Mouse (Mus musculus) CH12.LX (cell line): ENCODE measurements around the gene Tmem119.

ENCODE experiments used
- CHD2 ChIP-seq: IDR thresholded peaks from 2 replicates; pipeline ENCODE4 v1.6.1; 2011; ENCODE audit warnings: low read length, improper control_type of control experiment
- CTCF ChIP-seq, 2 experiments: IDR thresholded peaks in 1 of 2; conservative IDR thresholded peaks in 1 of 2; 2 replicates each; pipeline ENCODE4 v1.5.1; 2011 to 2012; ENCODE audit warnings: low read depth in 2 of 2, low read length in 2 of 2, improper control_type of control experiment in 1 of 2, inconsistent platforms in 1 of 2, mild to moderate bottlenecking in 1 of 2, moderate library complexity in 1 of 2
- MAFK ChIP-seq: IDR thresholded peaks from 2 replicates; pipeline ENCODE4 v1.6.1; 2011; ENCODE audit warnings: low read length, improper control_type of control experiment; ENCODE audit not compliant: insufficient replicate concordance
- POLR2A ChIP-seq: IDR thresholded peaks from 2 replicates; pipeline ENCODE4 v1.6.1; 2011; ENCODE audit warnings: low read depth, mild to moderate bottlenecking, improper control_type of control experiment, low read length
- RCOR1 ChIP-seq: conservative IDR thresholded peaks from 2 replicates; pipeline ENCODE4 v1.6.1; 2012; ENCODE audit warnings: low read depth, mild to moderate bottlenecking, inconsistent platforms, low read length, improper control_type of control experiment
- SIN3A ChIP-seq: IDR thresholded peaks from 2 replicates; pipeline ENCODE4 v1.6.1; 2012; ENCODE audit warnings: low read length, improper control_type of control experiment, inconsistent platforms

DNA sequence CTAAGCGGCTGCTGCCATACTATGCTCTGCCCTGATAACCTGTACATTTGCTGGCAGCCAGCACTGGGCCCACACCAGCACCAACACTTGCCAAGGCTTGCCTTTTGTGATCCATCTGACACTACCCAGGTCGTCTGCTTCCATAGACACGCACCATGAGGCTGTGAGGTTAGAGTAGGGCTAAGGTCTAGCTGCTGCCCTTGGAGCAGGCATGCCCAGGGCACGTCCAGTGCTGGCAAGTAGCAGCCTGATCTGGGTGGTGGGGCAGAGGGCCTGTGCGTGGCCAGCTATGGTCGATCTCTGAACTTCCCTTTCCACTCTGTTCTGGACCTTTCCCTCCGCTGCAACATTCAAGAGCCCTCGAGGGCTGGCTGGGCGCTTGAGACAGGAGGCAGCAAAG, 42.6 kb upstream of the Tmem119 start:
- no peak for TF ChIP-seq RCOR1
- TF ChIP-seq MAFK, result no peak
- TF ChIP-seq CTCF (conservative IDR thresholded peaks at IDR 0.05 in 1 of 2, IDR thresholded peaks at IDR 0.05 in 1 of 2; ENCODE audit: low read depth in 2 of 2, low read length in 2 of 2), result no peak
- no peak for TF ChIP-seq POLR2A
- no peak for TF ChIP-seq CHD2
- TF ChIP-seq SIN3A, result no peak
